In genomic region chr16:63313544-63313943, GRCm38 (mm10) we compare ENCODE assay signal across 26 mouse cellular contexts.
"Had no signal": no experiment of that assay in that cellular context is flagged by ENCODE, and none has a peak within 500 bp of the region (broad histone marks: within the 10 kb centered on the region; RNA-seq: fewer than 3 reads in every experiment).

No protein-coding gene starts in this region.

- H3K9ac ChIP-seq: heart, embryonic 12.5 days; hindbrain, embryonic 12.5 days; hindbrain, embryonic 14.5 days; intestine, embryonic 15.5 days; limb, embryonic 12.5 days had no signal

- DNase-seq: gastrocnemius, adult 2 months; gastrocnemius, postnatal 10 days; gastrocnemius, postnatal 25 days; heart, adult 18-20 months; heart, postnatal 10 days; heart, postnatal 4 days; kidney, adult 18-20 months; kidney, adult 8-10 months; kidney, postnatal 10 days; kidney, postnatal 25 days; kidney, postnatal 4 days; liver had no signal

- H3K4me1 ChIP-seq: heart, embryonic 10.5 days; heart, embryonic 12.5 days; hindbrain, embryonic 10.5 days; hindbrain, embryonic 12.5 days; intestine, embryonic 15.5 days; limb, embryonic 10.5 days; limb, embryonic 12.5 days had no signal

- ATAC-seq: hindbrain, embryonic 16.5 days; inflammation-experienced regulatory T-cells, adult 6 months; intestine, embryonic 15.5 days; intestine, postnatal 0 days had no signal

- H3K27me3 ChIP-seq: heart, embryonic 12.5 days; hindbrain, embryonic 12.5 days; intestine, embryonic 15.5 days; limb, embryonic 12.5 days had no signal

- H3K4me2 ChIP-seq: heart, embryonic 12.5 days; hindbrain, embryonic 12.5 days; hindbrain, embryonic 14.5 days; intestine, embryonic 15.5 days; limb, embryonic 12.5 days; liver, embryonic 11.5 days had no signal

- H3K4me3 ChIP-seq: gastrocnemius, adult 2 months; heart, embryonic 10.5 days; heart, embryonic 12.5 days; hindbrain, embryonic 10.5 days; hindbrain, embryonic 12.5 days; intestine, embryonic 15.5 days; layer of hippocampus, adult 2 months; left cerebral cortex, adult 2 months; limb, embryonic 10.5 days; limb, embryonic 12.5 days had no signal

- H3K27ac ChIP-seq: gastrocnemius, adult 2 months; heart, embryonic 10.5 days; hindbrain, embryonic 10.5 days; hindbrain, embryonic 12.5 days; hindbrain, embryonic 14.5 days; intestine, embryonic 15.5 days; layer of hippocampus, adult 2 months; left cerebral cortex, adult 2 months; limb, embryonic 10.5 days; limb, embryonic 12.5 days had no signal

- H3K9me3 ChIP-seq: heart, embryonic 10.5 days; heart, embryonic 12.5 days; hindbrain, embryonic 10.5 days; hindbrain, embryonic 12.5 days; intestine, embryonic 15.5 days; limb, embryonic 10.5 days; limb, embryonic 12.5 days had no signal

- H3K36me3 ChIP-seq: heart, embryonic 10.5 days; heart, embryonic 12.5 days; hindbrain, embryonic 10.5 days; hindbrain, embryonic 12.5 days; intestine, embryonic 15.5 days; limb, embryonic 10.5 days; limb, embryonic 12.5 days had no signal
